Mouse (Mus musculus) intestine, postnatal 0 days (tissue): Measurements from ENCODE around the gene Olfr645. TPM values are rescaled to one million over a fixed set of nuclear protein-coding genes. Genes with fewer than 3 reads are reported as not detected.

Source experiments
- ATAC-seq: fragments of 200-750 bp; cut with Nextera tagmentation; 2 replicates; pipeline ENCODE4 v1.8.0; 2017; ENCODE audit warnings: mild to moderate bottlenecking, moderate TSS enrichment, moderate library complexity
- H3K27ac ChIP-seq: fragments of 300-500 bp; sonication (generic); 2 replicates; pipeline ENCODE4 v1.5.1; 2014; ENCODE audit warnings: mild to moderate bottlenecking, low read depth, low read length, moderate library complexity
- H3K27me3 ChIP-seq: fragments of 300-500 bp; sonication (generic); replicated peaks from 2 replicates; pipeline ENCODE4 v1.6.1; 2014; ENCODE audit warnings: low read length, mixed read lengths; ENCODE audit not compliant: control insufficient read depth, insufficient read depth
- H3K36me3 ChIP-seq: fragments of 300-500 bp; sonication (generic); 2 replicates; pipeline ENCODE4 v1.6.1; 2014; ENCODE audit warnings: mild to moderate bottlenecking, moderate library complexity; ENCODE audit not compliant: control insufficient read depth, insufficient read depth
- H3K4me1 ChIP-seq: fragments of 300-500 bp; sonication (generic); replicated peaks from 2 replicates; pipeline ENCODE4 v1.6.1; 2014; ENCODE audit warnings: antibody characterized with exemption, low read length, mixed read lengths; ENCODE audit not compliant: control insufficient read depth, insufficient read depth
- H3K4me2 ChIP-seq: fragments of 300-500 bp; sonication (generic); replicated peaks from 2 replicates; pipeline ENCODE4 v1.6.1; 2014; ENCODE audit warnings: low read depth, mild to moderate bottlenecking, moderate library complexity
- H3K4me3 ChIP-seq: fragments of 300-500 bp; sonication (generic); 2 replicates; pipeline ENCODE4 v1.5.1; 2014; ENCODE audit warnings: low read depth, low read length
- H3K9ac ChIP-seq: fragments of 300-500 bp; sonication (generic); 2 replicates; pipeline ENCODE4 v1.6.1; 2014; ENCODE audit warnings: mild to moderate bottlenecking, low read depth, low read length
- H3K9me3 ChIP-seq: fragments of 300-500 bp; sonication (generic); 2 replicates; pipeline ENCODE4 v1.6.1; 2016; ENCODE audit warnings: mixed run types; ENCODE audit not compliant: control insufficient read depth
- CTCF ChIP-seq: sonication (generic); IDR thresholded peaks from 2 replicates; pipeline ENCODE4 v1.5.1; 2016; ENCODE audit warnings: low read depth, mild to moderate bottlenecking, control low read depth, antibody characterized with exemption, moderate library complexity
- WGBS: fragments of 180-500 bp; shearing (Covaris S2); extraction: QIAGEN DNeasy Blood & Tissue Kit; methylation state at CpG from one replicate; pipeline ENCODE4 v1.1.7; 2014; 5-methylcytosine and 5-hydroxymethylcytosine counted together
- polyA plus RNA-seq: library from polyadenylated mRNA; unstranded; fragments of >200 nt; fragmentation: Nextera tagmentation; extraction: Ambion mirVana; gene quantifications from 2 replicates; pipeline ENCODE4 v1.2.1, GENCODE M21; 2015

The Olfr645 gene
- polyA plus RNA-seq, 1 experiment from 2014 or later: not detected

DNA sequence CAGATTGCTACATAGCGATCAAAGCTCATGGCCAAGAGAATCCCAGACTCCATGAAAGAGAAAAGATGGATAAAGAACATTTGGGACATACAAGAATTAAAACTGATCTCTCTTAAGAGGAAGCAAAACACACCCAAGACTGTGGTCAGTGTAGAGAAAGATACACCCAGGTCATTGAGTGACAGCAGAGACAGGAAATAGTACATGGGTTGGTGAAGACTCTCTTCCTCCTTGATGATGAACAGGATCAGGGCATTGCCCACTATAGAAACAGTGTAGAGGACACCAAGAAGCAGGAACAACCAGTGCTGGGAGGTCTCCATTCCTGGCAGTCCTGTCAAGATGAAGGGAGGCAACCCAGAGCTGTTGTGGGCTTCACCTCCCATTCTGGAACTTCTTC, 26.1 kb downstream of the Olfr645 start:
- H3K9ac ChIP-seq: no peak overlapping the region
- ATAC-seq: no peak
- H3K36me3 ChIP-seq: no peaks in the 10 kb centered on the region
- WGBS: 95% methylated on average over 1 of the region's 1 CpGs
- H3K27ac ChIP-seq: no peak overlapping the region
- H3K4me1 ChIP-seq: no peaks in the 10 kb centered on the region
- no peak overlapping the region for H3K4me2 ChIP-seq
- TF ChIP-seq CTCF: no peak
- H3K27me3 ChIP-seq: no peaks in the 10 kb centered on the region
- H3K4me3 ChIP-seq: no peak overlapping the region
- no peaks in the 10 kb centered on the region for H3K9me3 ChIP-seq

DNA sequence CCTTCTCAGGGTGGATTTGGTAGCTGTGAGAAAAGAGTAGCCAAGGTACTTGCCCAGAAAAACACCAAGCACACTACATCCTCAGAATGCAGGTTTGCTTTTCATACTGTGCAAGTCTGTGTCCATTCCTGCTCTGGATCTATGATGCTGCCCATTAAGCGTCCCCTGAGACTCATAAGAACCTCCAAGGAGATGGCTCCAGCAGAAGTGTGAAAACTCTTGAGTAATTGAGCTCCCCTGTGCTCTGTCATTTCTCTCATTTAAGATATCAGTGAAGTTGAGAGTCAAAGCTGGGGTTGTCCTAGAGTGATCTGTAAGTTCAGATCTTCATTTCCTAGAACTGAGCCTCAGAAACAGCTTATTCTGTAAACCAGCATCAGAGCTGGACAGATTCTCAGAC, 32.7 kb downstream of the Olfr645 start, which contains the start of gene Olfr642:
Gene Olfr642 (minus strand): TSS at position 101 of the 400 bp plus-strand sequence.
- no peak within 1 kb of the TSS for H3K4me2 ChIP-seq
- no peak within 1 kb of the TSS for H3K9ac ChIP-seq
- no peak for ATAC-seq
- no peaks in the 10 kb centered on the region for H3K4me1 ChIP-seq
- no peak within 1 kb of the TSS for H3K4me3 ChIP-seq
- H3K9me3 ChIP-seq: no peaks in the 10 kb centered on the region
- H3K36me3 ChIP-seq: no peaks in the 10 kb centered on the region
- TF ChIP-seq CTCF: no peak
- H3K27me3 ChIP-seq: no peaks in the 10 kb centered on the region
- 74% methylated on average over 1 of the region's 1 CpGs for WGBS
- no peak within 1 kb of the TSS for H3K27ac ChIP-seq

DNA sequence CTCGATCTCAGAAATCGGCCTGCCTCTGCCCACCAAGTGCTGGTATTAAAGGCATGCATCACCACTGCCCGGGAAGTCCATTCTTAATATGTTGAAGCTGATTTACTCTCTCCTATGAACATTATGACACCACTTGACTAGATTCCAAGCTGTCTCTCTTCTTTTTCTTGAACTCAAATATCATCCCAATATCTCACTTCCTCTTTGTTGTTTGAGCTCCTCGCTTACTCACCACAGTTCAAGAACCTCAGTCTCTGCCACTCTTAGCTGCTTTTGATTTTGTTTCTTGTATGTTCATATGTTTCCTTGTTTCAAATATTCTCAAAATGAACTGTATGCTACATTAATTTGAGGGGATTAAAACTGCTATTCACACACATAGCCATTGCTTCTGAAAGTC, 34.5 kb downstream of the Olfr645 start:
- H3K27ac ChIP-seq: no peak overlapping the region
- H3K4me2 ChIP-seq: no peak overlapping the region
- no peaks in the 10 kb centered on the region for H3K9me3 ChIP-seq
- no peak overlapping the region for H3K9ac ChIP-seq
- 89% methylated on average over 4 of the region's 4 CpGs for WGBS
- ATAC-seq: no peak
- no peaks in the 10 kb centered on the region for H3K4me1 ChIP-seq
- H3K27me3 ChIP-seq: no peaks in the 10 kb centered on the region
- H3K36me3 ChIP-seq: no peaks in the 10 kb centered on the region
- no peak for TF ChIP-seq CTCF
- no peak overlapping the region for H3K4me3 ChIP-seq

DNA sequence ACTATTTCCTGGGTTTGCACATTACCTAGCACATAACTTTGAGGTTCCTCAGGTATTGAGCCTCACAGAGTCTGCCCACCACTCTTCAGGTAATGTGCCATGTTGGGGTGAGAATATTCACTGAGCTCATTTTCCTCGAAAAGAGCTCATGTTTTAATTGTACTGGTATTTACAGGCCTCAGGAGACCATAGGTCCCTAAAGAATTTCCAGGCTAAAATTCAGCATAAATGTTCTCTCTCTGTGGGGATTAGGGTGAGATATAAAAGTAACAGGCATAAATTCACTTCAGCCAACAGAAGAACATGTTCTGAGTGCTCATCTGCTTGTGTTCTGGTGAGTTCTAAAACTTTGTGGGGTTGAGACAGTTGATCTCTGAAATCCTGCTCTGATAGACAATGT, 50.1 kb downstream of the Olfr645 start, which contains the start of gene Olfr641:
Gene Olfr641 (plus strand): TSS at position 301 of the 400 bp plus-strand sequence.
- WGBS: 67% methylated on average over 1 of the region's 1 CpGs
- no peak for TF ChIP-seq CTCF
- no peak within 1 kb of the TSS for H3K9ac ChIP-seq
- no peaks in the 10 kb centered on the region for H3K9me3 ChIP-seq
- H3K36me3 ChIP-seq: no peaks in the 10 kb centered on the region
- H3K27ac ChIP-seq: no peak within 1 kb of the TSS
- H3K4me2 ChIP-seq: no peak within 1 kb of the TSS
- H3K4me1 ChIP-seq: no peaks in the 10 kb centered on the region
- H3K4me3 ChIP-seq: no peak within 1 kb of the TSS
- ATAC-seq: no peak
- no peaks in the 10 kb centered on the region for H3K27me3 ChIP-seq

Other genes starting within 250 kb of the Olfr645 start
- not detected in 2 replicates for gene Hbb-bh2, start 244.9 kb downstream of the Olfr645 start, polyA plus RNA-seq
- gene Hbb-bh1, start 242.3 kb downstream of the Olfr645 start, polyA plus RNA-seq: not detected in 2 replicates
- gene Hbb-y, start 232.2 kb downstream of the Olfr645 start, polyA plus RNA-seq: 0.52 TPM in 1 of 2 replicates, not detected in the other
- not detected in 2 replicates for gene Olfr66, start 199.2 kb downstream of the Olfr645 start, polyA plus RNA-seq
- gene Olfr64, start 191.0 kb downstream of the Olfr645 start, polyA plus RNA-seq: not detected in 2 replicates
- gene Olfr65, start 182.0 kb downstream of the Olfr645 start, polyA plus RNA-seq: not detected in 2 replicates
- gene Olfr631, start 156.6 kb downstream of the Olfr645 start, polyA plus RNA-seq: not detected in 2 replicates
- gene Olfr632, start 151.1 kb downstream of the Olfr645 start, polyA plus RNA-seq: not detected in 2 replicates
- gene Olfr633, start 141.0 kb downstream of the Olfr645 start, polyA plus RNA-seq: not detected in 2 replicates
- not detected in 2 replicates for gene Olfr635, start 114.3 kb downstream of the Olfr645 start, polyA plus RNA-seq
- not detected in 2 replicates for gene Olfr638, start 86.7 kb downstream of the Olfr645 start, polyA plus RNA-seq
- not detected in 2 replicates for gene Olfr639, start 68.2 kb downstream of the Olfr645 start, polyA plus RNA-seq
- gene Olfr640, start 59.9 kb downstream of the Olfr645 start, polyA plus RNA-seq: not detected in 2 replicates
- not detected in 2 replicates for gene Olfr641, start 50.0 kb downstream of the Olfr645 start, polyA plus RNA-seq
- not detected in 2 replicates for gene Olfr642, start 32.8 kb downstream of the Olfr645 start, polyA plus RNA-seq
- gene 4930516K23Rik, start 24.0 kb downstream of the Olfr645 start, polyA plus RNA-seq: not detected in 2 replicates
- gene Olfr644, start 13.6 kb downstream of the Olfr645 start, polyA plus RNA-seq: not detected in 2 replicates
- not detected in 2 replicates for gene Olfr646, start 19.4 kb upstream of the Olfr645 start, polyA plus RNA-seq
- not detected in 2 replicates for gene Ubqln5, start 44.4 kb upstream of the Olfr645 start, polyA plus RNA-seq
- gene Olfr643, start 51.9 kb upstream of the Olfr645 start, polyA plus RNA-seq: not detected in 2 replicates
- gene Ubqln3, start 57.8 kb upstream of the Olfr645 start, polyA plus RNA-seq: not detected in 2 replicates
- not detected in 2 replicates for gene Ubqlnl, start 65.1 kb upstream of the Olfr645 start, polyA plus RNA-seq
- not detected in 2 replicates for gene Olfm5, start 79.4 kb upstream of the Olfr645 start, polyA plus RNA-seq
- 0.08 and 0.09 TPM in 2 replicates for gene Olfr648, start 97.9 kb upstream of the Olfr645 start, polyA plus RNA-seq
- gene Olfr649, start 110.5 kb upstream of the Olfr645 start, polyA plus RNA-seq: not detected in 2 replicates
- 0.44 and 0.55 TPM in 2 replicates for gene Trim6, start 133.3 kb upstream of the Olfr645 start, polyA plus RNA-seq
- 6.0 and 6.2 TPM in 2 replicates for gene Trim34a, start 159.0 kb upstream of the Olfr645 start, polyA plus RNA-seq
- 1.6 TPM in 2 replicates for gene Trim5, start 202.6 kb upstream of the Olfr645 start, polyA plus RNA-seq
- 23.8 and 26.3 TPM in 2 replicates for gene Trim12a, start 230.0 kb upstream of the Olfr645 start, polyA plus RNA-seq
- gene Trim34b, start 244.0 kb upstream of the Olfr645 start, polyA plus RNA-seq: 0.16 and 0.22 TPM in 2 replicates